Mouse (Mus musculus): Measurements from ENCODE around the gene Col4a1.
A peak's percentile ranks its signal among the peaks of the same experiment; 100 is the strongest.

Col4a1 gene

DNA sequence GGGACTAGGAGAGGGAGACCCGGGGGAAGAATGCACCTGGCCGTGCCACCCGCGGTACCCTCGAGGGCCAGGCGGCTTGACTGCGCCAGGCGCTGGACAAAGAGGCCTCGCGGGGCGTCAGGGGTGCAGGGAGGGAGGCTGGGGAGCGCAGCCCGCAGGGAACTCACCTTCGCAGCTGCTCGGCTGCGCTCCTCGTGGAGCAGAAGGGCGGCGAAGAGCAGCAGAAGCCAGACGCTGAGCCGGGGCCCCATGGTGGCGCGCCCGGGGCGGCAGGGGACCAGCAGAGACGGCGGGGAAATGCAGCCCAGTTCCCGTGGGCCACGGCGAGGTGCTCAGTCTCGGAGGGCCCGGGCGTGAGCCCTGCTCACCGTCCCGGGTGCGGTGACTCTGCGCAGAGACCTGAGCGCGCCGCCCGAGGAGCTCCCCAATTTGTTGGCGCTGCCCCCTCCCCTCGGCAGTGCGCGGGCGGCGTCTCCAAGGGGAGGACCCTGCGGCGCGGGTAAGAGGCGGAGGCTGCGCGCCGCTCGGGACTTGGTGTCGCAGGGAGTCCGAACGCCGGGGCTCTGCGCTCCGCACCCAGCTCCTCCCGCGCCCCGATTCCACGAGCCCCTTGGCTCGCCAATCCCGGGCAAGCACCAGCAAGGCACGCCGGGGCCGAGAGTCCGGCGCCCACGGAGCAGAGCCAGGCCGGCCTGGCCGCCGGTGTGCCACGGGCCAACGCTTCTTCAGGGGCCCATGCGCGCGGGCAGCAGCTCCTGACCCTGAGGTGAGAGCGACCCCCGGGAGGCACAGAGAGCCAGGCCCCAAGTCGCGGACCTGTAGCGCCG is at the start of gene Col4a1, which contains the start of gene Col4a2:
Col4a1 (minus strand) TSS at position 478 of the 827 bp plus-strand sequence.
Col4a2 (plus strand) TSS at position 457 of the 827 bp plus-strand sequence.
- peak; percentile 63 for DNase-seq (ENCODE audit: low spot score)

DNA sequence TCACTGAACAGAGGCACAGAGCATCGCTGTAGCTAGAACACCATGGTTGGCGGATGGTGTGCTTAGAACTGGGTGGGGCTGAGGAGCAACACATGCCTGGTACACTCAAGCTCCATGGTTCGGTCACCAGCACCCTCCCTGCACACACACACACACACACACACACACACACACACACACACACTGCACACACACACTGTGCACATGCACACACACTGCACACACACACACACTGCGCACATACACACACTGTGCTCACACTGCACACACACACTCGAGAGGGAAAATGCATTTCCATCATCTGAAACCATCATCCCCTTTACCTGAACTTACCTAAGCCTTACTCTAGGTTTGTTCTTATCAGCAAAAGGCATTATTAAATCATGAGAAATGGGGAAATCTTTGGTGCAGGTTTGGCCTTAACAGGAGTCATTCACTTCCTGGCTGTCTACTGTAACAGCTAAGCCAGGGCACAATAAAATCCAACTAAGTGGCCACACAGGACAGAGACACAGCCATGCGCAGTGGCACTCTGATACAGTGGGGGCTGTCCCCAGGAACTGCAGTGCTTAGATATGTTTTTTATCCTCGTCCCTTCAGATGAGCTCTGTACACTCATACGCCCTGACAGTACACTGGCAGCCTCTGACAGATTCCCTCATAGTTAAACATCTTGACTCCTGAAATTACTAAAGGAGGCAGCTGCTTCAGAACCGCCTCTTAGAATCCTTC is 49.1 kb upstream of the Col4a1 start:
- DNase-seq (ENCODE audit: low spot score) = no peak

DNA sequence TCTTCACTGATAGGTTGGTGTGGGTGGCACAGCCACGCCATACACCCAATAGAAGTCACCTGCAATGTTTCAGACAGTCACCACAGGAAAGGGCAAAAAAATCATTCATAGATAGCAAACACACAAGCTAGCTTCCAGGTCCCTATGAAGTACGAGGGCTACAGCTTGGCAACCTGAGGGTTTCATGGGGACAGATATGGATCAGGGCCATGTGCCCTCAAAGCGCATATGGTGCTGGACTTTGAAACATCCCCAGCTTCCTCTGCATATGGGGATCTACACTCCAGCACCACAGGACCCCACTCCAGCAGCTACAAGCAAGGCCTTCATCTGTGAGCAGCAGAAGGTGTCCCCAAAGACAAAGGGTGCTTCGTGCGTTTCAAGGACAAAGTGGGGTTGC is 47.2 kb upstream of the Col4a1 start:
- no peak for DNase-seq (ENCODE audit: low spot score)

DNA sequence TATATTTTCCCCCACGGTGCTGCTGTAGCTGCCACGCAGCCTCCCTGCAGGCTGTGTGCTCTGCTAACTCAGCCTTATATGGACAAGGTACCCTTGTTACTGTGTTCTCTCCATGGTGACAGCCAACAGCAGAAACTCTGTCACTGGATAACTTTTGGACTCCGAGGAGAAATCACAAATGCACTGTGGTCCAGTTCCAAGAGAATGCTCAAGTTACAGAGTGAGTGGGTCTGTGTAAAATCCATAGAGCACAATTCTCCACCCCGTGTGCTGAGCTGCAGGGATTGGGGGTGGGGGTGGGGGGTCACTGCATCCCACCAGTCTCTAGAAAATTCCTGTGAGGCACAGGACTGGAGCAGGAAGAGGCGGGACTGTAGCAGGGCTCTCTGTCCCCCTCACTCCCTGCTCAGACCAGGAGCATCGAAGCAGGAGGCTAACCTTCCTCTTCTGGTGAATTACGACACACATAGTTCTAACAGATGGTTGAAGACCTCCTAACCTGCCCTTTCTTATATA is 45.4 kb upstream of the Col4a1 start:
- no peak for DNase-seq (ENCODE audit: low spot score)

DNA sequence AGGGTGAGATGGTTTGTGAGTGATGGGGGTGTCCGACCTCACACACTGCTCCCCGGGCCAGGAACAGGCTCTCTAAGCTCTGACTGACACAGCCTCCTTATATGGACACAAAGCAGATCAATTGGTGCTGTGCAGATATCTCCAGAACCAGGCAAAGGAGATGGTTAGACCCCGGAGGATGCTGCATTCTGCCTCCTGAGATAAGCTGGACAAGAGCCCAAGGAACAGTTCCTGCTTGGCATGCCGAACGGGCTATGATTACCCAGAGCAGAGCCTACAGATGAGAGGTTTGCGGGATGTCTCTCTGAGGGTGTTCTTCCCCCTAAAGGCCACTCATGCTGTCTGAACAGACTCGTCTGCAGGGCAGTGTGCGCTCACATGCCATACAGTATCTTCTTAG is 44.1 kb upstream of the Col4a1 start:
- no peak for DNase-seq (ENCODE audit: low spot score)

DNA sequence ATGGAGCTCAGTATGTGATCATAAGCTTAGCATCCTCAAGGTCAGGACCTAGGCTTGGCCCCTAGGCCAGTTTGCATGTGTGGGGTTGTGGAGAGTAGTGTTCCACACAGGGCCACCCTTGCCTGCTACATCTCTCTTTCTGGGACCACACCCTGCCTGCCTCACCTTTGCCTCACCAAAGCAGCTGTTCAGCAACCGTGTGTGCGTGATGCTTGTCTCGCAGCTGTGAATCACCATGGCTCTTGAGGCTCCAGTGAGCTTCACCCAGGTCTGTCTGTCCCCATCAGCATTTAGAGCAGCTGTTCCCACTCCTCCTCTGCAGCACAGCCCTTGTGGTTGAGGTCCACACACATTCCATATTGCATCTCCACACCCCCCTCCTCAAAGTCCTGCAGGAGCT is 43.3 kb upstream of the Col4a1 start:
- no peak for DNase-seq (ENCODE audit: low spot score)

DNA sequence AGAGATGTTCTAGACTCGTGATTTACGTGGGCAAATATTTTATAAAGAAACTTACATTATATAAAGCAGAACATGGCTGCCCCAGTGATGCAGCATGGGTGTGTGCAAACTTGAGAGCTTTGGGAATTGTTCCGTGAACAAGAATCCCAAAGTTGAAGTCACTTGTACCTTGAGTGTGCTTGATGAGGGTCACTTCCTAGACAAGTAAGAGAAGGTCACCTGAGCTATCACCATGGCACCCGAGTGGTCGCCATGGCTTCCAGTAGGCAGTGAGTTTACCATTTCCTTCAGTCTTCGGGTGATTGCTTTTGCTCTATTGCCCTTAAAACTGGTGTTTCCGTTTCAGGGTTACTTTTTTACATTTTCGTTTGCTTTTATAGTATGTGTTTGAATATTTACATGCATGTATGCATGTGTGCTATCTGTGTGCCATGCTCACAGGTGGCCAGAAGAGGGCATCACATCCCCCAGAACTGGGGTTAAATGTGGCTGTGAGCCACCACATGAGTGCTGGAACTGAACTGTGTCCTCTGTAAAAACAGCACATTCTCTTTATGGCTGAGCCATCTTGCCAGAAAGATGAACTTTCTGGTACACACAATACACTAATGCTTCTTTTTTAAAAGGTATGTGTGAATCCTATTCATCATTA is 42.3 kb upstream of the Col4a1 start:
- DNase-seq (ENCODE audit: low spot score) = no peak

DNA sequence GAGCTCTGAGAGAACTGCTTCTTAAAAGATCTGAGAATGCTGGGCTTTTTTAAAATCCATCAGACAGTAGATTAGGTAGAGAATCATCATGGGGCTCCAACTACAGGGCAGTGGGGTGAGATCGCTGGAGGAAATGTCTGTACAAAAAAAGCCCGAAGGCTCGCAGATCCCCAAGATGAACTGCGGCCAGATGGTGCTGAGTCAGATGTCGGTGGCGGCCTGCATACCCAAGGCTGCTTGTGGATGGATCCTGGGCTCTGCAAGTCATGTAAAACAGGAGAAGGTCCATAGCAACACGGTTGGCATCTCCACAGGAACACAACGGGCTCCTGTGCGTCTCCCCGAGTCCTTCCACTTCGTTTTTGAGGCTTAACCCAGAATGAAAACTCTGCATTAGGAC is 39.9 kb upstream of the Col4a1 start:
- no peak for DNase-seq (ENCODE audit: low spot score)

DNA sequence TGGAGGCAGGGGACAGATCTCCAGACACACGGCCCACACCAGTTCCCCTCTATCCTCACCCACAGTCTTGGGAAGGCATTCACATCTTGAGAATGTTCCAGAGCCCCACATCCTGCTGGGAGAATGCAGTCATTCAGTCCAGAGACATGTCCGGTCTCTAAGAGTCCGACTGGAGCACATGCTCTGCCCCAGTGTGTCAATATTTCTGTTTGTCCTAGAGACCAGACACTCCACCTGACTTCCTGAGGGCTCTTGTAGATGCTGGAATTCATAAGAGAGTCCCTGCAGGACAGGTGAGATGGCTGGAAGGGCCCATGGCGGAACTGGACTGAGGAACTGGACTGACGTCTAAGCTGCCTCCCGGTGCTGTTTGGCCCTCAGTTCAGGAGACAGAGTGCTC is 38.7 kb upstream of the Col4a1 start:
- no peak for DNase-seq (ENCODE audit: low spot score)

DNA sequence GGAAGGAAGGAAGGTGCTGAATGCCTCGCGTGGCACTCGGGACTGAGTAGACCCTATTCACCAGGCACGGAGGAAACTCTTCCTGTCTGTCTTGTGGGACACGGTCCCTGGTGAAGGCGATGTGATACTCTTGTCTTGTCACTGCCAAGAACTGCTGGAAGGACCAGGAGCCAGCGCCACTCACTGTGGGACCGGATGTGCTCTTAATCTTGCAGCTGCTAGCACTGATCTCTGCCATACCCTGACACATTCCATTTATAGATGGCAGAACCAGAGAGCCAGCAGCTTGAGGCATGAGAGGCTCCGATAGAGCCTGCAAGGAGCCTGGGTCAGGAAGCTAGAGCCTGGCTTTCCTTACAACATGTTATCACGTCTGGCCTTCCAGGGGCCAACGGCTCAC is 36.0 kb upstream of the Col4a1 start:
- DNase-seq (ENCODE audit: low spot score) = no peak

DNA sequence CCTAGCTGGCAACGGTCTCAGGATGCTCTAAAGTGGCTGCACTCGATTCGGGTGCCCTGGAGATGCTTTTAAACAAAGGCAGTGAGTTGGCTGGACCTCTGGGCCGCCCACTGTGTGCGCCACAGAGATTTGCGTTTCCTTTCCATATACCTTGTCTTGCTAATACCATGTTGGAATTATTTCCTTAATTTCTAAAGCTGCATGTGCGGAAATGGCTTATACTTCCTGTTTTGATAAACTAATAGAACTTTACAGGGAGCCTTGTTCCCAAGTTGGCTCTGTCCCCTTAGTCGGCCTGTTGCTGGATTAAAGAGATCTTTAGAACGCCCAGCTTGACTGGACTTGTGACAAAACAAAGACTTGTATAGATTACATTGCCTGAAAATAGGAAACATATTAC is 35.1 kb upstream of the Col4a1 start:
- no peak for DNase-seq (ENCODE audit: low spot score)

DNA sequence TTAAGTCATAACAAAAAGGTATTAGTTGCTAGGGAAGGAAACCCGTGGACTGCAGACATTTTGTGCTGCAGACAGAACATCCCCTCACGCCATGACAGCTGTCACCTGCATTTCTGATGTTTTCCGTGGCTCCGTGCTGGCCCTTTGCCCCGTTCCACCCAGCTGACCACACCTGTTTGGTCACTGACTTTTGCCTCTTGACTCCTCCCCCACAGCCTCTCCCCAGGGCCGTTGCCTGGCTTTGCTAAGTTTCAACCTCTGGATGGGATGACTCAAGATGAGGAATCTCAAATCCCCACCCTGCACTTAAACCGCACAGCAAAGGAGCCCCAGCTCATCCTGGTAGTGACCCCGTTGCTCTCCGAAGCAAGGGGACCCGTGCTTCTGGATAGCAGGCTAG is 33.6 kb upstream of the Col4a1 start:
- DNase-seq (ENCODE audit: low spot score) = no peak

DNA sequence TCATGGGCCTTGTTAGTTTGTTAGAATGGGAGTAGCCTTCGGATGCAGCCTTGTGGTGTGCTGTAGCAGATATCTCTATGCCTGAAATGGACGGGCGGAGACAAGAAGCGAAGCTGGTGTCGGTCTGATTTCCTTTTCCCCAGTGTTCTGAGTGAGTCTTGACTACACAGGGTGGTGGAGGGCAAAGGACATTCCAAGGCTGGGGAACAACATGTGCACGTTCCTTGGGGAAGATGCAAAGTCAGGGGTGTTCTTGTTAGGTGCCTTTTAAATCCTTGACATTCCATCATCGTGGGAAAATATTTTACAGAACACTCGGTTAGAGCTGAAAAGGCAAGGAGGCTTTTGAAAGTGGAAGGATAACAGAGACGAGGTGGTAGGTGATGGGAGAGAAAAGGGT is 31.8 kb upstream of the Col4a1 start:
- no peak for DNase-seq (ENCODE audit: low spot score)

DNA sequence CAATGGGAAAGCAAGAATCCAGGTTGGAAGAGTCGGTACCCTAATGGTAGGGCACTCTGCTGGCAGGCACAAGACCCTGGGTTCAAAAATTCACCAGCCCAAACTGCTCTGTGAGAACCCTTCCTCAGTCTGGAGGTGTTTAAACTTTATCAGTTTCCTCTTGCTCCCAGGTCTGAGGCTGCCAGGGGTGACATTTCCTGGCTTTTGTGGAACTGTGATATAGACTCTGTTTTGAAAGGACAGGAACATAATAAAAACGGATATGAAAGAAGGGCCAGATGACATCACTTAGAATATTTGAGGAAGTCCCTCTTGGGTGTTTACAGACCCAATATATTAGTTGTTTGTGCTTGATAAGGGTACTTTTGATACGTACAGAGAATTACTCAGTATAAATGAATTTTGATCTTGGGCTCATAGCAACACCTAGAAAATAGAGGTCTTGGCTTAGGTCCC is 28.5 kb upstream of the Col4a1 start:
- no peak for DNase-seq (ENCODE audit: low spot score)

DNA sequence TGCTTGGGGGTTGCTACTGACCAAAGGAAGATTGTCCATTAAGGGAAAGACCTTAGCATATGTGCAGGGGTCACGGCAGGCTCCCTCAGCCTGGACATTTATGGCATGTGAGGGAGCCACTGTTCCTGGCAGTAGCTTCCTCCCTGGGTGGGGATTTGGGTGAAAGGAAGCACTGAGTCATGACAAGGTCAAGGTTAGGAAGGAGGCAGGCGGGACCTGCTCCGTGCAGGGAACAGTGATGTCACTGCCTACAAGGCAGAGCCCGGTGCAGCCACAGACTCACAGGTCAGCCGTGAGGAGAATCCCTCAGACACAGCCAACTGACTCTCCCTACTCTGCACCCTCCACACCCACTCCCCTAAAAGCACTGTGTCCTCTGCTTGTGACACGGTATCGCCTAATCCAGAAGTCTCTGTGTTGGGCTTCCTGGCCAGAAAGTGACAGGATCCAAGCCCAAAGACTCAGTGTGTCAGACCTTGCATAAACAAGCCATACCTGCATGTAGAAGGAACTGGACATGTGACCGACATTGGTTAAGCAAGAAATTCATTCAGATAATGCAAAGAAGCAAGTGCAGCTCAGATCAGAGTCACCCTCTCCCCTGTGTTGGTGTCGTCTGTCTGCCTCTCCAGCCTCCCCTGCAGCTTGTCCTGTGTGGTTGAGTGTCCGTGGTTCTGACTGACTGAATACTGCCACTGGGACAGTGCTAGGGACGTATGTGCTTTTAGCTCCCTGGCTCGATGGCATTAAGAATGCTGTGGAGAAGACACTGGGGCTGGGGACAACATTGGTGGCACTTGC is 27.9 kb upstream of the Col4a1 start:
- DNase-seq (ENCODE audit: low spot score) = no peak

DNA sequence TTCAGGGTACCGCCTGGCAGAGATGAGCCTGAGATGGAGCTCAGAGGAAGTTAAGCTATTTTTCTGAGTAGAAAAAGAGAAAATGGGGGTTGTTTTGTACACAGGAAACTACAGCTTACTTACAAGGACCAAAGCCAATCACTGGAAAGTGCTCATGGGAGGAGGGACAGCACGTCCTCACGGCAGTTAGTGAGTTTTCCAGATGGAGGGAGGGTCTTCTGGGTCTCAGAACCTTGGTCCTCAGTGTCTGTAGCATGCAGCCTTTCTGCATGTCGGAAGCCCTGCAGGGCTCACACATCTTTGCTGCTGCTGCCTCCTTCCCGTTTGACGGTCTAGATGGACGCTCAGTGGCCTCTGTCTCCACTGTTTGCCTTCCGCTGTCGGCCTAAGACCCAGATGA is 25.9 kb upstream of the Col4a1 start:
- no peak for DNase-seq (ENCODE audit: low spot score)

DNA sequence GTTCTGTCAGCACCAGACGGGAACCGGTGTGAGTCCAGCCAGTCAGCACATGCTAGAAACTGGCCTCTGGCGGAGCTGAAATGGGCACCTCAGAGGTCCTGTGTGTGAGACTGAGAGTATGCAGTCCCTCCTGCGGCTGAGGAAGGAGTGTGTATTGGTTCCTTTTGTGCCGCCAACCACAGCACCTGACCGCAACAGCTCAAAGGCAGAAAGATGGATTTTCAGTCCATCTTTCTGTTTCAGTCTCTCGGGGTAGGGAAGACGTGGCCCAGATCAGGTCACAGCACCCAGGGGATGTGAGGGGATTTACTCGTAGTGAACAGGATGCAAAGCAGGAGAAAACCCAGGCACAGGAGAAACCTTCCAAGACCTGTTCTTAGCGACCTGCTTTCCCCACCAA is 25.0 kb upstream of the Col4a1 start:
- DNase-seq (ENCODE audit: low spot score) = no peak

DNA sequence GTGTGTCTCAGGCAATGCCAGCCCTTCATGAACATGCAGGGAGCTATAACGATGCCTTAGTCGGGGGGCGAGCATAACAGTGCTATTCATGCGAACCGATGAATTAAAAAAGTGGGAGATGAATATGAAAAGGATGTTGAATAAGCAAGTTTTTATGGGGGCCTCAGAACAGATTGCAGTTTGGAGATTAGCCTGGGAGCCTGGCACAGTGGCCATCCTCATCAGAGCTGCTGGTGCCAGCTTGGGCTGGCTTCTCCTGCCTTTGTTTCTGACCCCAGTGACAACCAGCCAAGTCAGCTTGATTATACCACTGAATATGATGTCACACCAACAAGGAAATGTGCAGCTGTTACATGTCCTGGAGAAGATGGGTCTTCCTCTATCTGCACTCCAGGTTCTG is 23.7 kb upstream of the Col4a1 start:
- no peak for DNase-seq (ENCODE audit: low spot score)

DNA sequence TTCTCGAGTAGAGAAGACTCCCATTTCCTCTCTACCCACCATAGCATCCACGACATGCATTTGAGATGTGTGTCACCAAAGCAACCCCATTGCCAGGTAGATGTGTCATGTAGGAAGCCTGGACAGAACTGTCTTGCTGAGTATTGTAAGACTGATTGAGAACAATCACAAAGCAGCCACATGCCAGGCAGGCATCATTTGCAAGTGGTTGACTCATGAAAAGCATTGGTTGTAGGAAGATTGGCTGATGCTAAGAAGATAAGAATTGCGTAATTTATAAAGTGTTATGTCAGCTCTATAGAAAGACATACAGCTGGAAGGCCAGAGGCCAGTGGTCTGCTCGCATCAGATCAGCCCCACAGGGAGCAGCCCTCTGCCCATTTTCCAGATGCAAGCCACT is 22.6 kb upstream of the Col4a1 start:
- DNase-seq (ENCODE audit: low spot score) = no peak

DNA sequence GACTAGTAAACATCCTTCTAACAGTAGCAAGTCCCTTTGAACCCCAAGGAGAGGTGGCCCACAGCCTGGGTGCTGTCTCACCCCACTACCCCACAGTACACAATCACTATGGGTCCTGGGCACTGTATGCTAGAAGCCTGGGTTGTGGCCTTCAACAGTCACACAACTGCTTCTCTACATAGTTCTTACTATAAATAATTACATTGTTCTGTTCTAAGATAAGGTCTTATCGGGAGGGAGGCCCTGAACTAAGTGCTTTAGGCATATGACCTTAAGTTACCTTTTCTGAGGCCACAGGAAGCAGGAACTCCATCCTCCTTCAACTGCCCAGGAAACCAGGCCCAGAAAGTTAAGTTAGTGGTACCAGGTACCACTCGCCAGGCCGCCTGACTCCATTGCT is 21.9 kb upstream of the Col4a1 start:
- DNase-seq (ENCODE audit: low spot score) = no peak

DNA sequence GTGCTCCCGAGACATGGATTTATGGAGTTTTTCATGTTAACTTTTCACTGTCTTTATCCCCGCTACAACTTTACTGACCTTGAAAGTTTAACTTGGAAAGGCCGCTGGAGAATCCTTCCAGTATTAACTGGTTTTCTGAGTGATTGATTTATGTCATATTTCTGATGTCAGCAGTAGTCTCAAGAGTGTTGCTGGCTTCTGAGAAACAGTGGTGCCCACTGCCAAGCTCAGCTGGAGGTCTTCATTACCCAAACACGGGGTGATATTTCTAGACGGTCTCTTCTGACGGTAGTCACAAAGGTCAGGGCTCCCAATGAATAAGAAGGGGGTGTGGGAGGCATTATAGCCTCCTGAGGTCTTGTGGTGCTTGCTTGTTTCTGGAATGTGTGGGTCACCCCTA is 21.1 kb upstream of the Col4a1 start:
- no peak for DNase-seq (ENCODE audit: low spot score)

DNA sequence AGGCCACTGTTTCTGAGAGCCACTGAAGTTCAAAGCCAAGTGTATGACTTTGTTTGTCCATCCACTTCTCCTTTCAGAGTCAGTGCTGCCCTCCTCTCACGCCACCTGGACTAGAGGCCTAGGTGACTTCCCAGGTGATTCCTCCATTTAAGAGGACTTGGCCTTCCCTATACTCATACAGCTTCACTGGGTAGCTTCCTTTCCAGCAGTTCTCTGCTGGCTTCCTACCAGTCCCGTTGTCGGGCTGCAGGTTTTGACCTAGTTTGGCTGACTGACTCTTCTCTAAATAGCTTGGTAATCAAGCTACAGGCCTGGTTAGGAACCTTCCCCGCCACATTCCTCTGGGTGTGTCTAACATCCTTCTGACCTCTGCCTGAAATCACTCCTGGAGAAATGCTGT is 18.9 kb upstream of the Col4a1 start:
- no peak for DNase-seq (ENCODE audit: low spot score)
